Mouse (Mus musculus): Measurements from ENCODE around the gene Rab3ip. TPM values are rescaled to one million over a fixed set of nuclear protein-coding genes. Genes with fewer than 3 reads are reported as not detected.

Gene Rab3ip
- polyA plus RNA-seq, 1 experiment from 2014 or later: 41.9 TPM

- Histone ChIP-seq H3K36me3 (peaks cover 73% of the 10 kb centered on the region), H3K27ac (no peak overlapping the region), H3K27me3 (no peaks in the 10 kb centered on the region), H3K4me3 (replicated peaks) (no peak overlapping the region), H3K9ac (replicated peaks) (no peak overlapping the region), H3K4me2 (no peak overlapping the region), H3K4me1 (replicated peaks) (peaks cover 3% of the 10 kb centered on the region; the same call in 1 of the 2 replicates), H3K9me3 (no peaks in the 10 kb centered on the region)
- ATAC-seq (ENCODE audit: insufficient number of reproducible peaks, insufficient read depth, low FRiP score, low TSS enrichment, low read depth): no peak
- WGBS: 85% methylated on average over 25 of the region's 25 CpGs
Measured at GRCm38 (mm10) chr10:116919368-116920317, 30.9 kb downstream of the Rab3ip start.

- Histone ChIP-seq H3K36me3 (peaks cover 77% of the 10 kb centered on the region), H3K27ac (no peak overlapping the region), H3K27me3 (no peaks in the 10 kb centered on the region), H3K4me3 (replicated peaks) (no peak overlapping the region), H3K9ac (replicated peaks) (no peak overlapping the region; the same call in 1 of the 2 replicates), H3K4me2 (no peak overlapping the region), H3K9me3 (no peaks in the 10 kb centered on the region), H3K4me1 (replicated peaks) (peaks cover 3% of the 10 kb centered on the region; the same call in 1 of the 2 replicates)
- 81% methylated on average over 8 of the region's 8 CpGs for WGBS
- ATAC-seq (ENCODE audit: insufficient number of reproducible peaks, insufficient read depth, low FRiP score, low TSS enrichment, low read depth): no peak
Measured at GRCm38 (mm10) chr10:116916581-116916980, 34.0 kb downstream of the Rab3ip start.

GRCm38 (mm10) chr10:116915286-116915685 is 35.3 kb downstream of the Rab3ip start:
- Histone ChIP-seq H3K36me3 (peaks cover 82% of the 10 kb centered on the region), H3K4me3 (replicated peaks) (no peak overlapping the region), H3K4me2 (no peak overlapping the region), H3K9ac (replicated peaks) (no peak overlapping the region), H3K27ac (no peak overlapping the region), H3K4me1 (replicated peaks) (peaks cover 3% of the 10 kb centered on the region; the same call in 1 of the 2 replicates), H3K9me3 (no peaks in the 10 kb centered on the region), H3K27me3 (no peaks in the 10 kb centered on the region)
- WGBS: 89% methylated on average over 8 of the region's 8 CpGs
- ATAC-seq (ENCODE audit: insufficient number of reproducible peaks, insufficient read depth, low FRiP score, low TSS enrichment, low read depth): no peak

GRCm38 (mm10) chr10:116914586-116914985 is 36.0 kb downstream of the Rab3ip start:
- H3K4me3 ChIP-seq (replicated peaks): no peak overlapping the region
- no peaks in the 10 kb centered on the region for H3K9me3 ChIP-seq
- peaks cover 3% of the 10 kb centered on the region; the same call in 1 of the 2 replicates for H3K4me1 ChIP-seq (replicated peaks)
- no peak overlapping the region for H3K9ac ChIP-seq (replicated peaks)
- ATAC-seq (ENCODE audit: insufficient number of reproducible peaks, insufficient read depth, low FRiP score, low TSS enrichment, low read depth): no peak
- H3K27ac ChIP-seq: no peak overlapping the region
- 94% methylated on average over 9 of the region's 9 CpGs for WGBS
- H3K4me2 ChIP-seq: no peak overlapping the region
- H3K36me3 ChIP-seq: peaks cover 84% of the 10 kb centered on the region
- H3K27me3 ChIP-seq: no peaks in the 10 kb centered on the region

GRCm38 (mm10) chr10:116913647-116914273 is 36.8 kb downstream of the Rab3ip start:
- WGBS: 91% methylated on average over 17 of the region's 17 CpGs
- no peaks in the 10 kb centered on the region for H3K27me3 ChIP-seq
- no peaks in the 10 kb centered on the region for H3K9me3 ChIP-seq
- ATAC-seq (ENCODE audit: insufficient number of reproducible peaks, insufficient read depth, low FRiP score, low TSS enrichment, low read depth): no peak
- H3K4me3 ChIP-seq (replicated peaks): no peak overlapping the region
- H3K9ac ChIP-seq (replicated peaks): no peak overlapping the region
- H3K4me2 ChIP-seq: no peak overlapping the region
- H3K4me1 ChIP-seq (replicated peaks): peaks cover 3% of the 10 kb centered on the region; the same call in 1 of the 2 replicates
- no peak overlapping the region for H3K27ac ChIP-seq
- H3K36me3 ChIP-seq: peaks cover 87% of the 10 kb centered on the region

GRCm38 (mm10) chr10:116912850-116913249 is 37.7 kb downstream of the Rab3ip start:
- H3K27ac ChIP-seq: no peak overlapping the region
- no peaks in the 10 kb centered on the region for H3K9me3 ChIP-seq
- ATAC-seq (ENCODE audit: insufficient number of reproducible peaks, insufficient read depth, low FRiP score, low TSS enrichment, low read depth): no peak
- H3K4me3 ChIP-seq (replicated peaks): no peak overlapping the region
- H3K27me3 ChIP-seq: no peaks in the 10 kb centered on the region
- peaks cover 88% of the 10 kb centered on the region for H3K36me3 ChIP-seq
- H3K4me2 ChIP-seq: no peak overlapping the region
- no peak overlapping the region for H3K9ac ChIP-seq (replicated peaks)
- peaks cover 3% of the 10 kb centered on the region; the same call in 1 of the 2 replicates for H3K4me1 ChIP-seq (replicated peaks)
- 89% methylated on average over 9 of the region's 9 CpGs for WGBS

GRCm38 (mm10) chr10:116908901-116909642 is 41.5 kb downstream of the Rab3ip start:
- ATAC-seq (ENCODE audit: insufficient number of reproducible peaks, insufficient read depth, low FRiP score, low TSS enrichment, low read depth): no peak
- Histone ChIP-seq H3K27ac (no peak overlapping the region), H3K4me2 (no peak overlapping the region), H3K36me3 (peaks cover 93% of the 10 kb centered on the region), H3K4me1 (replicated peaks) (no peaks in the 10 kb centered on the region), H3K4me3 (replicated peaks) (no peak overlapping the region), H3K9me3 (no peaks in the 10 kb centered on the region), H3K27me3 (no peaks in the 10 kb centered on the region), H3K9ac (replicated peaks) (no peak overlapping the region)
- WGBS: 80% methylated on average over 15 of the region's 15 CpGs

- Histone ChIP-seq H3K27ac (no peak overlapping the region), H3K4me2 (no peak overlapping the region), H3K9me3 (no peaks in the 10 kb centered on the region), H3K36me3 (peaks cover 70% of the 10 kb centered on the region), H3K4me1 (replicated peaks) (no peaks in the 10 kb centered on the region), H3K9ac (replicated peaks) (no peak overlapping the region), H3K4me3 (replicated peaks) (no peak overlapping the region), H3K27me3 (no peaks in the 10 kb centered on the region)
- WGBS: 95% methylated on average over 9 of the region's 9 CpGs
- ATAC-seq (ENCODE audit: insufficient number of reproducible peaks, insufficient read depth, low FRiP score, low TSS enrichment, low read depth): no peak
Measured at GRCm38 (mm10) chr10:116906794-116907193, 43.8 kb downstream of the Rab3ip start.

GRCm38 (mm10) chr10:116904503-116904908 is 46.1 kb downstream of the Rab3ip start:
- Histone ChIP-seq H3K27me3 (no peaks in the 10 kb centered on the region), H3K9me3 (no peaks in the 10 kb centered on the region), H3K4me2 (no peak overlapping the region), H3K27ac (no peak overlapping the region), H3K4me3 (replicated peaks) (no peak overlapping the region), H3K36me3 (peaks cover 49% of the 10 kb centered on the region), H3K9ac (replicated peaks) (no peak overlapping the region), H3K4me1 (replicated peaks) (no peaks in the 10 kb centered on the region)
- peak; percentile 52 for ATAC-seq (ENCODE audit: insufficient number of reproducible peaks, insufficient read depth, low FRiP score, low TSS enrichment, low read depth)
- 81% methylated on average over 10 of the region's 10 CpGs for WGBS

- H3K36me3 ChIP-seq: no peaks in the 10 kb centered on the region
- H3K27me3 ChIP-seq: no peaks in the 10 kb centered on the region
- no peaks in the 10 kb centered on the region for H3K9me3 ChIP-seq
- no peak within 1 kb of the TSS for H3K4me3 ChIP-seq (replicated peaks)
- ATAC-seq (ENCODE audit: insufficient number of reproducible peaks, insufficient read depth, low FRiP score, low TSS enrichment, low read depth): no peak
- H3K9ac ChIP-seq (replicated peaks): no peak within 1 kb of the TSS
- WGBS: 86% methylated on average over 17 of the region's 17 CpGs
- no peak within 1 kb of the TSS for H3K27ac ChIP-seq
- H3K4me1 ChIP-seq (replicated peaks): peaks cover 32% of the 10 kb centered on the region
- no peak within 1 kb of the TSS for H3K4me2 ChIP-seq
Measured at GRCm38 (mm10) chr10:116896336-116897177, 54.0 kb downstream of the Rab3ip start, which contains the start of gene Myrfl. Gene Myrfl (minus strand): TSS chr10:116896919.
